Mouse (Mus musculus) T-helper 1 cell (primary cell): ENCODE results near the gene Ccnd3.

Experiments
- in situ Hi-C: fragments of 300-600 bp; cut with MboI, MseI; formaldehyde crosslinking; loops from one replicate; pipeline ENCODE4 v1.15.1; 2025; ENCODE audit warnings: high pct_unique_total_duplicates

The Ccnd3 gene

GRCm38 (mm10) chr17:47504941-47505346 lies at the start of gene Ccnd3:
TSS of gene Ccnd3 (plus strand) at chr17:47505051.
- in situ Hi-C loops, result loop anchor here (25.0 kb wide), 3 partner anchors 907 to 1943 kb away; partner anchors contain the start of genes Gtpbp2, Hsp90ab1, Mad2l1bp and Nfkbie

DNA sequence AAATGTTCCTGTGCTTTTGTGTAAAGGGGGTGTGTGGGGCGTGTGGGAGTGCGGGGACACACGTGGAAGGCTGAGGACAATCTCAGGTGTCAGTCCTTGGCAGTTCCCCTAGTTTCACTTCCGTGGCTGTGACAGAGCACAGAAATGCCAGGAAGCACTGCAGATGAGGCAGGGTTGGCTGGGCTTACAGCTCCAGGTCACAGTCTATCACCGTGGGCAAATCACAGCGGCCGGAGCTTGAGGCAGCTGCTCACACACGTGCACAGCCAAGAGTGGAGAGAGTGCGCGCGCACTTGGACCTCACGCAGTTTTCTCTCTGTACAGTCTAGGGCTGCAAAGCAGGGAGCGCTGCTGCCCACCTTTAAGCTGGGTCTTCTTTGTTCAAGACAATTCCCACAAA lies 46.5 kb upstream of the Ccnd3 start:
- in situ Hi-C loops, result no loop called here

- in situ Hi-C loops, result no loop called here
Measured at GRCm38 (mm10) chr17:47458936-47459335, 45.9 kb upstream of the Ccnd3 start.

DNA sequence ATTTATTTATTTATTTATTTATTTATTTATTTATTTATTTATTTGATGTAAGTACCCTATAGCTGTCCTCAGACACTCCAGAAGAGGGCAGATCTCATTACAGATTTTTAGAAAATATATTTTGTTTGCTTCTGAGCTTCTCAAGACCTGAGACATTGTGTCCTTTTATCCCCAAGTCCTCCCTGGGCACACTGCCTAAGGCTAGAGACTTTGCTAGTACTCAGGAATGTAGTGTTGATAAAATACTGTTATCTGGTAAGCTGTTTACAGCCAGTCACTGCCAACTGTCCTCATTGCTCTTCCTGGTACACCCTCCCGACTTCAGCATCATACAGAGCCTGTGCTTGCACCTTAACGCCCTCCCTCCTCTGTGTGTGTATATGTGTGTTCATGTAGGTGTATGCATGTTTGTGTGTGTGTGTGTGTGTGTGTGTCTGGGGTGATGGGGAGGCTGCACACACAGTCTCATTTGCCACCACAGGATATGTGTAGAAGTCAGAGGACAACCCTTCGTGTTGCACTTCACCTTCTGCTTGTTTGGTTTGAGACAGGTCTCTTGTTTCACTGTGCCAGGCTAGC lies 45.4 kb upstream of the Ccnd3 start:
- in situ Hi-C loops, result no loop called here

- in situ Hi-C loops, result no loop called here
Measured at GRCm38 (mm10) chr17:47461688-47462087, 43.2 kb upstream of the Ccnd3 start.

GRCm38 (mm10) chr17:47462209-47462608 lies 42.6 kb upstream of the Ccnd3 start:
- in situ Hi-C loops, result no loop called here

DNA sequence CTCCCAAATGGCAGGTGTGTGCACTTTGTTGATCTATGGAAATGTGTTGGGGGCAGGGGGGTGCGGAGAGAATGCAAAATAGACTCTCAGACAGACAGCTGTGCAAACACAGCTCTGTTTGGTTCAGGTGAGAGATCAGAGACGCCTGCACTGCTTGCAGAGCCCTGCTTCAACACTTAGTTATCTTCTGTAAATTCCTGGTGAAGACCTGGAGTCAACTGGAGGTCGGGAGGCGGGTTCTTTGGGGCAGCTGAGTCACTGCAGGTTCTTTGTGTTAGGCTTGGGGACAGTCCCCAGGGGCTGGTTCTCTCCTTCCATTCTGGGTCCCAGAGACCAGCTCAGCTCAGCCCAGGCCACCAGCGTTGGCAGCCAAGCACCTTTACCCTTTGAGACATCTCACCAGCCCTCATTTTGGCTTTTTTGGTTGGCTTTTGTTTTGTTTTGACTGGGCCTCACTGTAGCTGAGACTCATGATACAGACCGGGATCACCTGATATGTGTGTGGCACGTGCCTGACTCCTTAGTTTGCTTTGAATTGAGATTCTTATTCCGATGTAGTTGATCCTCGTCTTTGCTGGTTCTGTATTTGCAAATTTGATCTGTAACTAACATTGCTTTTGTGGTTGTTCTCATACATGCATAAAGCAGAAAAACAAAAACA lies 42.0 kb upstream of the Ccnd3 start:
- in situ Hi-C loops, result no loop called here

- in situ Hi-C loops, result no loop called here
Measured at GRCm38 (mm10) chr17:47464248-47464965, 40.4 kb upstream of the Ccnd3 start.

GRCm38 (mm10) chr17:47465016-47465415 lies 39.8 kb upstream of the Ccnd3 start:
- in situ Hi-C loops, result no loop called here

- in situ Hi-C loops, result no loop called here
Measured at GRCm38 (mm10) chr17:47466284-47466683, 38.6 kb upstream of the Ccnd3 start.

DNA sequence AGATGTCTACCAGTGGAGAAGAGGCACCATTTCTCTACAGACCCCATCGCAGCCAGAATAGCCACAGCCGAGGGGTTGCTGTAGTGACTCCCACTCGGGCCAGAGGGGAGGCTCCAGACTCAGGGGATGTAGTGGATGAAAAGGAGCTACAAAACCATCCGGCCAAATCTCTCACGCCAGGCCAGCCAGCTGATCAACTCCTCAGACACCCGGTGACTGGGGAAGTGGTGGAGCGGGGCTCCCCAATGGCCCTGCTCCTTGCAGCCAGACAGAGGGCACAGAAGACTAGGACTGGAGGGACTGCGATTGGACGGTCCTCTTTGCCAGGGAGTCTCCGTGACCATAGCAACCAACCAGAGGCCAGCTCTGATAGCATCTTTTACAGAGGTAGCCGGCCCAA lies 37.2 kb upstream of the Ccnd3 start:
- in situ Hi-C loops, result no loop called here

DNA sequence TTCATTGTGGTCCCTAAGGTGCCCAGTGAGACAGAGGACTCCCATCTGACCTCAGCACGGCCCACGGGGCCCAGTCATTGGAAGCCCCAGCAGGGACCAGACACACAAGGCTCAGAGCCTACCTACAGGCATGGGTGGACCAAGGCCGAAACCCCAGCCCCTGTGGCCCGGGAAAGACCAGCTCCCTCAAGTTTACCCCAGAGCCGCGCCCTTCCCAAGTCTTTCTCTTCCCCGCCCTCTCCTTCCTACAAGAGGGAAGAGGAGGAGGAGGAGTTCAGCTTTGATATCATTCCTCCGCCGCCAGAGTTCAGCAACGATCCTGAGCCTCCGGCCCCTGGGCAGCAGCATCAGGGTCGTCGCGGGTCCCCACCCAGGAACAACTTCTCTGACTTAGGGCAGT lies 36.8 kb upstream of the Ccnd3 start:
- in situ Hi-C loops, result no loop called here

DNA sequence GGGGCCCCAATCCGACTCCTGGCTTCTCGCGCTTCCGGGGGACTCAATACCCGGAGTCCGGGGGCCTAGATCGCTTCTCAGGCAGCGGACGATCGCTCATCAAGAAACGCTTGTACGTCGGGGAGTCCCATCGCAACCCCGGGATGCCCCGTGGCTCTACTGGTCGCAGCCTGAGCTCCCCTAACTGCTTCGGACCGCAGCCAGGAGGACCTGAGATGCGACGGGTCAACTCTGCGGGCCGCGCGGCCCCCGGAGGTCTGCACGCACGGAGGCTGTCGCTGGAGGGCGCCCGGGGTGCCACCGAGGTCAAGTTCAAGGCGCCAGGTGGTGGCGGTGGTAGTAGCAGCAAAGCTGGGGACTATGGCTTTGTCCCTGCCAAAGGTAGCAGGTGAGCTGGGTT lies 36.4 kb upstream of the Ccnd3 start:
- in situ Hi-C loops, result no loop called here

DNA sequence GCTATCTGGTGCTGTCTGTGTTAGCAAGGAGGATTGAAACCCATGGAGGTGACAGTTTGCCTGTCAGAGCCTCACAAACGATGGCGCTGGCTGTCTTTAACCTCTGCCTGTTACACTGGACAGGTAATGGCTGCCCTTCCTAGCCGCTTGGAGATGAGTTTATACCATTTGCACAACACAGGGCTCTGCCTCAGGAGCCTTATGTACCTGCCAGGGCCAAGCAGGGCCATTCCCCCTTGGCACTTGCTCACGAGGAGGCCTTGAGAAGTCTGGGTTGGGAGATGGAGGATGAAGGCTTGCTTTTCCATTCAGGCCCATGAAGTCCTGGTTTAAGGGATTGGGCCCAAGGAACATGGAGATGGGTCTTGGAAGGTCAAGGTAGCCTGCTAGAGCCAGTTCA lies 35.2 kb upstream of the Ccnd3 start:
- in situ Hi-C loops, result no loop called here

DNA sequence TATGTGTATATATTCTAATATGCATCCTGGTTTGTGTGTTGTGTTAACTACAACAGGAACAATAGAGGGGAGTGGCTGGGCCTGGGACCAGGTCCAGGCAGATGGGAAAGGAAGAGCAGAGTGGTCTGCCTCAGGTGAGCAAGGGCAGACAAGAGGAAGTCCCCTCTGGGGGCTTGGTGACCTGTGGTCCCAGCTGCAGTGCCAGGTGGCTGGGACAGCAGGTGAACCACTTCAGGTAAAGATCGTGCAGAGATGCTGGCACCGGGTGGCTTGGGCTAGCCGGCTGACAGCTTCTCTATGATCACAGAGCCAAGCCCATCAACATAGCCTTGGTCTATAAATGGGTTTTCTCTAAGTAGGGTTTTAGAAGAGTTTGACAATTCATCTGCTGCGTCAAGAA lies 34.7 kb upstream of the Ccnd3 start:
- in situ Hi-C loops, result no loop called here

- in situ Hi-C loops, result no loop called here
Measured at GRCm38 (mm10) chr17:47470686-47471085, 34.2 kb upstream of the Ccnd3 start.

DNA sequence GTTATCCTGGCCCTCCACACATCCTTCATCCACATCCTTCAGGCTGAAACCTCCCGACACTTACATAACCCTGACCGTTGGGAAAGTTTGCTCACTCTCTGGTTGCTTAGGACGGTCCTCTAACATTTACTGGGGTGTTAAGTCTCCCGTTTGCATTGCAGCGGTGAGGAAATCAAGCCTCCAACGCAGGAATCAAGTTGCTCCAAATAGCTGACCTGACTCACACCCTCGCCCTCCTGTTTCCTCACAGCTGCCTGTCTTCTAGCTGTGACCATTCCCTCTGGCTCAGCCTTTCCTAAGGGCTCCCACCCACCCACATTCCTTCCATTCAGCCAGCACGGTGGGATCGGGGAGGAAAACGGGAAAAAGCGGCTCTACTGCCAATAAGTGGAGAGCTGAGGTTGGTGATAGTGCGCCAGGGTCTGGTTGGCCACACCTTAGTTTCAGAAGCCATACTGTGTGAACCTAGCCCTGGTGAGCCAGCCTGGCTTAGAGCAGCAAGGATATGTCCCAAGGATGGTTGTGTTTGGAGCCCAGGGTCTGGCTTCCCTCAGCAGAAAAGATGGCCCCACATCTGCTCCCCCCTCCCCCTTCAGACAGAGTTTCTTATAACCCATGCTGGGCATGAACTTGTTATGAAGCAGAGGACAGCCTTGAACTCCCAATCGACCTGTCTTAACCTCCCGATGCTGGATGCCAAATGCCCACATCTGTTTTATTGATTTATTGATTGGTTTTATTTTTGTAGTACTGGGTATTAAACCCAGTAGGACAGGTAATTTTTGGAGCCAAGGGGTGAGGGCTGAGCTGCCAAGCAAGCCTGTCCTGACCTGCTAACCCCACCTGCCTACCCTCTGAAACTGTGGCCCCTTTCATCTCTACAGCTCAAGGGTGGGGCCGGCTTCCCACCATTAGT lies 32.2 kb upstream of the Ccnd3 start:
- in situ Hi-C loops, result no loop called here

GRCm38 (mm10) chr17:47473434-47473974 lies 31.3 kb upstream of the Ccnd3 start:
- in situ Hi-C loops, result no loop called here

GRCm38 (mm10) chr17:47474250-47474649 lies 30.6 kb upstream of the Ccnd3 start:
- in situ Hi-C loops, result no loop called here

- in situ Hi-C loops, result no loop called here
Measured at GRCm38 (mm10) chr17:47475181-47475580, 29.7 kb upstream of the Ccnd3 start.

- in situ Hi-C loops, result no loop called here
Measured at GRCm38 (mm10) chr17:47475714-47476113, 29.1 kb upstream of the Ccnd3 start.

DNA sequence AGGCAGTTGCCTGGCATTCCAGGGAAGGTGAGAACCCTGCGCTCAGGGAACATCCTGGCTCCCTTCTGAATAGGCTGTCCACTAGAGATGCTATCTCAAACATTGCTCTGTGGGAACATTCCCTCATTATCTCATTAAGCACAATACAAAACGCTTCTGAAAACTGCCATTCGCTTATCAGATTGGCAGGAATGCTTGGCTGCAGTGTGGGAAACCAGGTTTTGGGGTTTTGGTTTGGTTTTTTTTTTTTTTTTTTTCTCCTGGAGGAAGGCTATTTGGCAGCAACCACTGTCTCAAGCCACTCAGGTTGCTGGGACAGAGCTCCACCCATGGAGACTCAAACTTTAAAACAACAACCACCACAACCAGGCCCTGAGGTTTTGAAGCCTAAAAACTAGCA lies 25.0 kb upstream of the Ccnd3 start:
- in situ Hi-C loops, result no loop called here
